Mouse (Mus musculus) heart, embryonic 13.5 days (tissue): Measurements from ENCODE around the gene Clstn1. TPM values are rescaled to one million over a fixed set of nuclear protein-coding genes. Genes with fewer than 3 reads are reported as not detected.

Source experiments
- ATAC-seq: fragments of 200-750 bp; cut with Nextera tagmentation; 2 replicates; pipeline ENCODE4 v1.8.0; 2017; ENCODE audit warnings: moderate TSS enrichment; ENCODE audit not compliant: insufficient number of reproducible peaks, low FRiP score, low TSS enrichment; ENCODE audit errors: extremely low read depth
- H3K27ac ChIP-seq: fragments of 300-500 bp; sonication (generic); replicated peaks from 2 replicates; pipeline ENCODE4 v1.5.1; 2015; ENCODE audit warnings: moderate library complexity, mild to moderate bottlenecking, inconsistent platforms
- H3K27me3 ChIP-seq: fragments of 300-500 bp; sonication (generic); replicated peaks from 2 replicates; pipeline ENCODE4 v1.6.1; 2015; ENCODE audit warnings: mild to moderate bottlenecking, inconsistent platforms
- H3K36me3 ChIP-seq: fragments of 300-500 bp; sonication (generic); 2 replicates; pipeline ENCODE4 v1.6.1; 2015; ENCODE audit warnings: mild to moderate bottlenecking, inconsistent platforms
- H3K4me1 ChIP-seq: fragments of 300-500 bp; sonication (generic); 2 replicates; pipeline ENCODE4 v1.6.1; 2015; ENCODE audit warnings: inconsistent platforms
- H3K4me2 ChIP-seq: fragments of 300-500 bp; sonication (generic); 2 replicates; pipeline ENCODE4 v1.6.1; 2015; ENCODE audit warnings: inconsistent platforms, mild to moderate bottlenecking, moderate library complexity
- H3K4me3 ChIP-seq: fragments of 300-500 bp; sonication (generic); 2 replicates; pipeline ENCODE4 v1.5.1; 2015; ENCODE audit warnings: moderate library complexity, mild to moderate bottlenecking, inconsistent platforms
- H3K9ac ChIP-seq: fragments of 300-500 bp; sonication (generic); 2 replicates; pipeline ENCODE4 v1.6.1; 2015; ENCODE audit warnings: inconsistent platforms, mild to moderate bottlenecking, moderate library complexity
- H3K9me3 ChIP-seq: fragments of 300-500 bp; sonication (generic); 2 replicates; pipeline ENCODE4 v1.6.1; 2016; ENCODE audit warnings: inconsistent platforms
- WGBS: fragments of 180-500 bp; shearing (Covaris S2); methylation state at CpG from one replicate; pipeline ENCODE4 v1.1.7; 2015; ENCODE audit warnings: mixed read lengths; 5-methylcytosine and 5-hydroxymethylcytosine counted together
- polyA plus RNA-seq: library from polyadenylated mRNA; unstranded; fragments of >200 nt; fragmentation: Nextera tagmentation; extraction: Ambion mirVana; gene quantifications from 2 replicates; pipeline ENCODE4 v1.2.1, GENCODE M21; 2015

Gene Clstn1
- polyA plus RNA-seq, 1 experiment from 2014 or later = 9.2 TPM

DNA sequence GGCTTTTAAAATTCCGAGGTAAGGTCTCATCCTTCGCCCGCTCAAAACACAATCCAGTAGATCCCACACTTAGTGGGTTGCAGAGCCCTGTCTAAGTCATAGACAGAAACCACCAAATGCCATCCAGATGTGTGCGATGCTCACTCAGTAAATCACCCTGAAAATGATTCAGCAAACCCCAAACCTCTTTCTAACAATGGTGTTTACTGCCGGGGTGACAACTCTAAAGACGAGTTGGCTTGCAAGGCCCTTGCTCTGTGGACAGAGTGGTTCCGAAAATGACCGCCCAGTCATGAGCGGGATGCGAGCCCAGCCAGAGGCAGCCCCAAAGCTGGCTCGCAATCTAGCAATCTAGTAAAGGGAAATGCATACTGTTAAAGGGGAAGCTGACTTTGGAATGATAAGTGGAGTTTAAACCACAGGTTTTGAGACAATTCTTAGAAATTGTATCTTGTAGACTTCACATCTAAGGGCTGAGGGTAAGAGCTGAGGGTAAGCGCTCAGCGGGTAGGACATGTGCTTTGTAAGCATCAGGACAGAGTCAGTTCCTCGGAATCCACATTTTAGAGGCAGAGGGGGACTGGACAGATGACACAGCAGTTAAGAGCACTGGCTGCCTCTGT lies 75.8 kb downstream of the Clstn1 start:
- Histone ChIP-seq H3K27me3 (no peaks in the 10 kb centered on the region), H3K9ac (no peak overlapping the region), H3K4me3 (no peak overlapping the region), H3K4me1 (peaks cover 10% of the 10 kb centered on the region), H3K27ac (no peak overlapping the region), H3K36me3 (peaks cover 4% of the 10 kb centered on the region; the same call in 1 of the 2 replicates), H3K4me2 (no peak overlapping the region), H3K9me3 (no peaks in the 10 kb centered on the region)
- ATAC-seq = no peak
- WGBS = 83% methylated on average over 14 of the region's 14 CpGs

DNA sequence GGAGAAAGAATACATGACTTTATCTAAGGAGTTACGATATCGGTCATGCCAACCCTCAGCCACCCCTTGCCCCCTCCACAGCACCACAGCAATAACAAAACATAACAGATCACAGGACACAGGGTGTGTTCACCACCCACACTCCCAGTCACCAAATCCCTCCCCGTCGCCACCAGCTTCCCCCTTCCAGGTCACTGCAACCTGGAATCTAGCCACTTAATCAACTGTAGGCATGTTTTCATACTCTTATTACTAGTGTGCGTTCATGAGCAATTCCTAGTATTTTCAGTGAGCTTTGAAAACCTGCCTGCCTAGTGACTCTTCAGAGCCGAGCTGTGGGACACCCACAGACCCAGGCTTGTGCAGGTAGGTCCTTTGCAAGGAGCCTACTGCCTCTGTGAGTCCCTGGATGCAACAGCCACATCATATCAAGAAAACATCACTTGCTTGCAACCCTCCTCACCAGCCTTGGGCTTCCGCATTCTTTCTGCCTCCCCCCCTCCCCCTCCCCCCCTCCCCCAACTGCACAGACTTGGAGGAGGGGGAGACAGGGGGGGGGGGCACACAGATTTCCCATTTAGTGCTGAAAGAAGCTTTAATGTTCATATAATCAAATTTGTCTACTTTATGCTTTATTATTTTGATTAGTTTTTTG lies 77.7 kb downstream of the Clstn1 start:
- Histone ChIP-seq H3K36me3 (no peaks in the 10 kb centered on the region), H3K27me3 (no peaks in the 10 kb centered on the region), H3K27ac (no peak overlapping the region), H3K9ac (no peak overlapping the region), H3K9me3 (no peaks in the 10 kb centered on the region), H3K4me2 (no peak overlapping the region), H3K4me3 (no peak overlapping the region), H3K4me1 (peaks cover 10% of the 10 kb centered on the region)
- no peak for ATAC-seq
- WGBS = 66% methylated on average over 7 of the region's 7 CpGs

DNA sequence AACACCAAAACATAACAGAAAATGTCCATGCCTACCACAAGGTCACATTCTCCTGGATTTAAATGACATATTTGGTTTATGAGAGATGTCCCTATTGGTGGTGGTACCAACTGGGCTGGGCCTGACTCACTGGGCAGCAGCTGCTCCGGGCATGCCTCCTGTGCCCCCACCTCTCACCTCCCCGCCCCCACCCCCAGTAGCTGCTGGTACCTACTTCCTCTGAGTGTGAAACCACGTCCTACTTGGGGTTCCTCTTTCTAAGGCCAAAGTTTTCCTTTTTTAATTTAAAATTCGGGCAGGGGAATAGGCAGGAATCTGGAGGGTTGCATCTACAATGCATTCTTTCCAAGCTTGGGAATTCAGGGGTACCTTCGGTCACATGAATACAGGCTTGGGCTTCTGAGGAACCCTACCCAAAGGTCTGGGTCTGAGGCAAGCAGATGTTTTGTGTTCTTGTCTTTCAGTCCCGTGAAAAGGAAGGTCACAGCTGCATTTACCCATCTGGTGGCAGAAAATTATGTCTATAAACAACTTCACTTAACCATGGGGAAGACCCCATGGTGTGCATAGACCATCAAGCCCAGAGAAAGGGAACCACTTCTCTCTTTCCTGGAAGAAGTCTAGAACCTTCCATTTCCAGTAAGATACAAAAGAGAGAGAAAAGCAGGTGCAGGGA lies 78.9 kb downstream of the Clstn1 start:
- no peak for ATAC-seq
- no peaks in the 10 kb centered on the region for H3K36me3 ChIP-seq
- H3K4me1 ChIP-seq = peaks cover 3% of the 10 kb centered on the region
- no peak overlapping the region for H3K4me2 ChIP-seq
- no peaks in the 10 kb centered on the region for H3K9me3 ChIP-seq
- H3K27me3 ChIP-seq = no peaks in the 10 kb centered on the region
- 63% methylated on average over 6 of the region's 6 CpGs for WGBS
- no peak overlapping the region for H3K27ac ChIP-seq
- H3K9ac ChIP-seq = no peak overlapping the region
- H3K4me3 ChIP-seq = no peak overlapping the region

DNA sequence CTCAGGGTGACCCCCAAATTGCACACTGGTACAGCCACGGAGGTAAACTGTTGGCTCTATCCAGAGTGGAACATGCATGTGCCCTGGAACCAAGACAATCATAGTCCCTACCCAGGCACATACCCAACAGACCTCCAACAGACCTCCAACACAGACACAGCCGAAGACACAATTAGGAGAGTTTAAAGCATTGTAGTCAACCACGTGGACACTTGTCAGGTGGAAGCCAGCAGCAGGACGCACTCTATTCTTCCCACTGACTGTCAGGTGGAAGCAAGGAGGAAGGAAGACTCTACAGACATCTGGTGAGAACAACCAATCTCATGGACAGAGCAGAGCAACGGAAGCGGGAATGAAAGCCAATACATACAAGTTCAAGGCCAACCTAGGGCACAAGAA lies 79.4 kb downstream of the Clstn1 start:
- Histone ChIP-seq H3K27ac (no peak overlapping the region), H3K36me3 (no peaks in the 10 kb centered on the region), H3K4me1 (peaks cover 3% of the 10 kb centered on the region; the same call in 1 of the 2 replicates), H3K27me3 (no peaks in the 10 kb centered on the region), H3K9me3 (no peaks in the 10 kb centered on the region), H3K9ac (no peak overlapping the region), H3K4me3 (no peak overlapping the region), H3K4me2 (no peak overlapping the region)
- no peak for ATAC-seq
- WGBS = 82% methylated on average over 6 of the region's 6 CpGs

DNA sequence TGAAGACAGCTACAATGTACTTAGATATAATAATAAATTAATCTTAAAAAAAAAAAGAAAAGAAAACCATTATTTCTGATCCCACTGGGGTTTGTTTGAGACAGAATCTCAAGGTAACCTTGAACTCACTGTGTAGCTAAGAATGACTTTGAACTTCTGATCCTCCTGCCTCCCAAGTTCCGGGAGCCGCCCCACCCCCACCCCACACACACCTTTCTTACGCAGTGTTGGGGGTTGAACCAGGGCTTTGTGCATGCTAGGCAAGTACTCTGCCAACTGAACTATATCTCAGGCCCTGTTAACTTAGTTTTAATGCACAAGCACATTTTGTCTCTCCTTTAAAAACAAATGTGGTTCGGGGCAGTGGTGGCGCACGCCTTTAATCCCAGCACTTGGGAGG lies 84.9 kb downstream of the Clstn1 start:
- no peak for ATAC-seq
- no peak overlapping the region for H3K4me3 ChIP-seq
- no peak overlapping the region for H3K27ac ChIP-seq
- H3K27me3 ChIP-seq = peaks cover 24% of the 10 kb centered on the region
- peaks cover 11% of the 10 kb centered on the region for H3K4me1 ChIP-seq
- no peaks in the 10 kb centered on the region for H3K9me3 ChIP-seq
- no peak overlapping the region for H3K9ac ChIP-seq
- no peak overlapping the region for H3K4me2 ChIP-seq
- WGBS = 88% methylated on average over 6 of the region's 6 CpGs
- H3K36me3 ChIP-seq = 0 out of 2 replicates have a peak, but pooled peaks cover 4% of the 10 kb centered on the region

DNA sequence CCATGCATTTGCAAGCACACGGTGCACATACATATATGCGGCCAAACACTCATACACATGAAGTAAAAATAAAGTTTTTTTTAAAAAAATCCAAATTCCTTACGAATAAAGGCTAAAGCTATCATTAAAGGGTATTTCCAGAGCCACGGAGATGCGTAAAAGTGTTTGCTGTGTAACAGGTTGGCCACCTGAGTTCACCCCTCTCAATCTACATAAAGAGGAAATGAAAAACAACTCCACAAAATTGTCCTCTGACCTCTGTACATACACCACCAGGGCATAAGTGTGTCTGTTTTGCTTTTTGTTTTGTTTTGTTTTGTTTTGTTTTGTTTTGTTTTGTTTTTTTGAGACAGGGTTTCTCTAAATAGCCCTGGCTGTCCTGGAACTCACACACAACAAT lies 86.5 kb downstream of the Clstn1 start:
- 0 out of 2 replicates have a peak, but pooled peaks cover 4% of the 10 kb centered on the region for H3K36me3 ChIP-seq
- WGBS = 89% methylated on average over 5 of the region's 5 CpGs

DNA sequence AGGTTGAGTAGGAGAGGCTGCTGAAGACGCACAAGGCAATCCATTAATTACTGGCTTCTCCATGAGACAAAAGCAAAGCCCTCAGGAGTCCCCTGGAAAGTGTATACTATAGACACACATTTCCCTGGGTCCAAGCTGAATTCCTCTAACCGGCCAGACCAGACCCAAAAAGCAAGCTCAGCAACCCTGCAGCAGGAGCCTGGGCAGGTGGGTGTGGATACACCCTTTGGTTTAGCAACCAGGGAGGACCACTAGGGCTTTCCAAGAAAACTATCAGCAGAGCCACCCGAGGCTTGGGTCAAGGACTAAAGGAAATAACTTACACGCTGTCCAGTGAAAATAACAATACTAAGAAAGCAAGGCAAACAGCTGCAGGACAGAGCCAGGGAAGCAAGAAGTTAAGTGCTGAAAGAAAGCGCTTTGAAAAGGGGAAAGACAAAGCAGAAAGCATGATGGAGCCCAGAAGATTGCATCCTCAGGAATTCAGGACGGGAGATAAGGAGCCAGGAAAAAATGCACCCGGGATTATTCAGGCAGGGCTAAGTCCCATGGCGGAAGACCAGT lies 88.6 kb downstream of the Clstn1 start:
- no peak for ATAC-seq
- Histone ChIP-seq H3K9me3 (no peaks in the 10 kb centered on the region), H3K27me3 (peaks cover 28% of the 10 kb centered on the region), H3K4me1 (peaks cover 16% of the 10 kb centered on the region), H3K9ac (peak overlapping the region; percentile 74), H3K4me3 (peak overlapping the region; percentile 66), H3K27ac (no peak overlapping the region), H3K4me2 (peak overlapping the region; percentile 90), H3K36me3 (0 out of 2 replicates have a peak, but pooled peaks cover 4% of the 10 kb centered on the region)
- WGBS = 13% methylated on average over 8 of the region's 8 CpGs

More for the DNA sequence above, 86.5 kb downstream of the Clstn1 start:
- ATAC-seq = no peak
- Histone ChIP-seq H3K27me3 (peaks cover 28% of the 10 kb centered on the region), H3K4me3 (no peak overlapping the region), H3K4me1 (peaks cover 16% of the 10 kb centered on the region), H3K27ac (no peak overlapping the region), H3K9ac (no peak overlapping the region), H3K4me2 (no peak overlapping the region), H3K9me3 (no peaks in the 10 kb centered on the region)

DNA sequence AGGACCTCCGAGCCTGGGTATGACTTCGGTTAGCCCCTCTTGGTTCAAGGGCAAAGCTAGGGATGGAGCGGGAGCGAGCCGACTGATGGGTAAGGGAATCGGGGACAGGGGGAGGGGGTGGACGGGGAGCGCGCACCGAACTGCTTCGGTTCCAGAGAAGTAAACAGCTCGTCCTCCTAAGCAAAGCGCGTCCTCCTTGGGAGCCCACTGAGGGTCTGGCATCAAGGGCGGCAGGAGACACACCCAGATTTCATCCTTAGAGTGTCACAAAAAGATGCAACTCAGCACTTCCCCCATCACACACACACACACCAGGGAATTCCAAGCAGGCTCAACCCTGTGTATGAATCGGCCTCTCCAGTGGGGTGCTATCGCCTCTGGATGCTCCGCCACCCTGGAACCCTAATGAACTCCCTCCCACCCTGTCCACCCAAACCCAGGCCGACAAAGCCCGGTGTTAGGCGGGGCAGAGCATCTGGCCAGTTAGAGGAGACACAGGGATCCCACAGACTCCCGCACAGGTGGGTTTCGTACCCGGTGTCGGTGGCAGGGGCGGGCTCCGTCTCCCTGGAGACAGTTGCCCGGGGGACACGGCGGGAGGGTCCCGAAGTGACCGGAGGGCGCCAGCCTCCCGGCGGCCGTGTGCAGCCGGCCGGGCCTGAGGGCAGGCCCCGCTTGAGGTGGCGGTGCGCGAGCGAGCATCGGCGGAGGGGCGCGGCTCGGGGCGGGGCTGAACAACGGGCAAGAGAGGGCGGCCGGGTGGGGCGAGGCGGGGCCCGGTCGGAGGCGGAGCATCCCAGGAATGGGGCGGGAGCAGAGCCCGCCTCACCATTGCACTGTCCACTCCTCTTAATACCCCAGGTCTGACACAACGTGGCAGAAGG lies 89.4 kb downstream of the Clstn1 start:
- H3K27ac ChIP-seq = no peak overlapping the region
- H3K4me2 ChIP-seq = peak overlapping the region; percentile 90
- H3K4me1 ChIP-seq = peaks cover 16% of the 10 kb centered on the region
- H3K36me3 ChIP-seq = 0 out of 2 replicates have a peak, but pooled peaks cover 4% of the 10 kb centered on the region
- H3K9me3 ChIP-seq = no peaks in the 10 kb centered on the region
- peak; percentile 77 for ATAC-seq
- H3K9ac ChIP-seq = peak overlapping the region; percentile 74
- peaks cover 28% of the 10 kb centered on the region for H3K27me3 ChIP-seq
- 1% methylated on average over 47 of the region's 60 CpGs for WGBS
- peak overlapping the region; percentile 66 for H3K4me3 ChIP-seq

DNA sequence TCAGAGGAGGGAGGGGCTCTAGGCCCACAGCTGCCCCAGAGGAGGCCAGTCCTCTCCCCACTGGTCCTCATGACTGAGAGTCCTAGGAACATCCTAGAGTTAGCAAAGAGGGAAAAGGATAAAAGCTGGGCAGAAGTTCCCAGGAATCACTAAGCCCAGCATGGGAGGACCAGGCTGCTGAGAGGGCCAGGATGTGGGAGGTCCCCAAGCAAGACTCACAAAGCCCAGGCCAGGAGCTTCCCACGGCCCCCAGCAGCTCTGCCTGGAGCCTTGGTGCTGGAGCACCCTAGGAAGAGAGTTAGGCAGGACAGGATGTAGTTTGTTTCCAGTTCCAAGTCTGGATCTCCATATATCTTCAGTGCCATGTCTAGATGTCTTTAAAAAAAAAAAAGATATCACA lies 91.7 kb downstream of the Clstn1 start:
- H3K4me1 ChIP-seq = peaks cover 16% of the 10 kb centered on the region
- no peak overlapping the region for H3K4me3 ChIP-seq
- peaks cover 32% of the 10 kb centered on the region for H3K27me3 ChIP-seq
- 48% methylated on average over 1 of the region's 1 CpGs for WGBS
- ATAC-seq = no peak
- H3K4me2 ChIP-seq = no peak overlapping the region
- H3K9ac ChIP-seq = no peak overlapping the region
- no peaks in the 10 kb centered on the region for H3K36me3 ChIP-seq
- no peak overlapping the region for H3K27ac ChIP-seq
- no peaks in the 10 kb centered on the region for H3K9me3 ChIP-seq

DNA sequence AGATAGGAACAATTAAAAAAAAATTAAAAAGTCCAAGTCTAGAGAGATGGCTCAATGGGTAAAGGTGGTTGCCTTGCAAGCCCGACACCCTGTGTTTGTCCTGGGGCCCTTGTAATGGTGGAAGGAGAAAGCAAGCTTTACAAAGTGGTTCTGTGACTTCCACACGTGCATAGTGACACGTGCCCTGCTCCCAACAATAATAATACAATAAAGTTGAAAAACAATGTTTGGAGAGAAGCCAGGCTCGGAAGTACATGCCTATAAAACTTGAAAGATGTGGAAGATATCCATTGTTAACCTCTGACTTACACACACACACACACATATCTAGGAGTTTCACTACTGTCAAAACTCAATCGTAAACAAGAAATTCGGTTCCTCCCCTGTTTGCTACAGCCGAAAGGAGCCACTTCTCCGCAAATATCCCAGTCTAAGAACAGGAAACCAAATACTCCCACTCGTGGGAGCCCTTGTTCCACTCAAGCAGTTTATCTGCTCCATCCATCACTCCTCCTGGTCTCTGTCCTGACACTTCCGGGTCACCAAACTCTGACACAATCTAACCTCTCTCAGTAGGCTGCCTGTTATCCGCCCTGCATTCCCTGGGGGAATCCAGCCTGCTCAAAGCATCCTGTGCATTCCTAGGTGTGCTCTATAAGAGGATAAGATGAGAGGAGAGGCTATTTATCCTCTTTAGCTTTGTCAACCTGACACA lies 92.9 kb downstream of the Clstn1 start:
- Histone ChIP-seq H3K4me2 (no peak overlapping the region), H3K27me3 (peaks cover 32% of the 10 kb centered on the region), H3K4me1 (peaks cover 16% of the 10 kb centered on the region), H3K27ac (no peak overlapping the region), H3K9ac (no peak overlapping the region), H3K4me3 (no peak overlapping the region), H3K9me3 (no peaks in the 10 kb centered on the region), H3K36me3 (no peaks in the 10 kb centered on the region)
- WGBS = 53% methylated on average over 11 of the region's 11 CpGs
- no peak for ATAC-seq
